Mouse (Mus musculus) megakaryocyte, embryonic 14.5 days (primary cell): ENCODE results near the gene Dgki. TPM values are rescaled to one million over a fixed set of nuclear protein-coding genes. Genes with fewer than 3 reads are reported as not detected.

Experiments used
- H3K27me3 ChIP-seq: replicated peaks from 2 replicates; pipeline ENCODE3; 2012; ENCODE audit warnings: inconsistent platforms
- H3K36me3 ChIP-seq: replicated peaks from 2 replicates; pipeline ENCODE3; 2012; ENCODE audit warnings: low read length, inconsistent platforms, mixed read lengths
- H3K4me1 ChIP-seq: 2 replicates; pipeline ENCODE4 v1.6.1; 2012; ENCODE audit warnings: inconsistent platforms
- H3K4me3 ChIP-seq: replicated peaks from 2 replicates; pipeline ENCODE3; 2012; ENCODE audit warnings: moderate library complexity, mild to moderate bottlenecking, inconsistent platforms
- H3K9me3 ChIP-seq: 2 replicates; pipeline ENCODE4 v1.6.1; 2012; ENCODE audit warnings: inconsistent platforms
- FLI1 ChIP-seq: IDR thresholded peaks from 2 replicates; pipeline ENCODE4 v1.6.1; 2012; ENCODE audit warnings: low read length, inconsistent platforms, mixed read lengths
- GATA1 ChIP-seq: IDR thresholded peaks from 3 replicates; pipeline ENCODE4 v1.6.1; 2012; ENCODE audit warnings: mixed read lengths, low read length, inconsistent platforms, borderline replicate concordance
- polyA plus RNA-seq: library from polyadenylated mRNA; stranded (reverse); fragments of >175 nt; gene quantifications from 2 replicates; pipeline ENCODE4 v1.2.3, GENCODE M21; 2012; ENCODE audit warnings: low replicate concordance; ENCODE audit not compliant: insufficient read depth

Gene Dgki
- polyA plus RNA-seq, result 0.02 TPM in 1 of 2 replicates, not detected in the other

GRCm38 (mm10) chr6:37299562-37300390 is at the start of gene Dgki:
TSS of gene Dgki (minus strand) at chr6:37300184.
- peaks cover 5% of the 10 kb centered on the region for H3K9me3 ChIP-seq
- H3K4me3 ChIP-seq, result peak within 1 kb of the TSS; percentile 88
- no peaks in the 10 kb centered on the region for H3K36me3 ChIP-seq
- TF ChIP-seq GATA1 (no peak), FLI1 (no peak)
- peaks cover 22% of the 10 kb centered on the region for H3K4me1 ChIP-seq
- H3K27me3 ChIP-seq, result peaks cover 63% of the 10 kb centered on the region

GRCm38 (mm10) chr6:37347606-37348005 is 47.6 kb upstream of the Dgki start:
- Histone ChIP-seq H3K9me3 (no peaks in the 10 kb centered on the region), H3K27me3 (no peaks in the 10 kb centered on the region), H3K4me3 (no peak overlapping the region), H3K4me1 (peaks cover 5% of the 10 kb centered on the region), H3K36me3 (peaks cover 44% of the 10 kb centered on the region)
- TF ChIP-seq GATA1 (no peak), FLI1 (no peak)

GRCm38 (mm10) chr6:37338055-37338454 is 38.1 kb upstream of the Dgki start:
- Histone ChIP-seq H3K36me3 (peaks cover 50% of the 10 kb centered on the region), H3K27me3 (no peaks in the 10 kb centered on the region), H3K4me1 (no peaks in the 10 kb centered on the region), H3K4me3 (no peak overlapping the region), H3K9me3 (no peaks in the 10 kb centered on the region)
- TF ChIP-seq GATA1 (no peak), FLI1 (no peak)

GRCm38 (mm10) chr6:37336831-37337260 is 36.9 kb upstream of the Dgki start:
- Histone ChIP-seq H3K4me1 (no peaks in the 10 kb centered on the region), H3K27me3 (no peaks in the 10 kb centered on the region), H3K36me3 (peaks cover 62% of the 10 kb centered on the region), H3K4me3 (no peak overlapping the region), H3K9me3 (peaks cover 4% of the 10 kb centered on the region; the same call in 1 of the 2 replicates)
- TF ChIP-seq GATA1, result no peak
- TF ChIP-seq FLI1, result no peak

GRCm38 (mm10) chr6:37336381-37336780 is 36.4 kb upstream of the Dgki start:
- no peaks in the 10 kb centered on the region for H3K4me1 ChIP-seq
- H3K36me3 ChIP-seq, result peaks cover 67% of the 10 kb centered on the region
- no peak for TF ChIP-seq GATA1
- H3K4me3 ChIP-seq, result no peak overlapping the region
- H3K27me3 ChIP-seq, result no peaks in the 10 kb centered on the region
- peaks cover 4% of the 10 kb centered on the region; the same call in 1 of the 2 replicates for H3K9me3 ChIP-seq

GRCm38 (mm10) chr6:37332846-37333245 is 32.9 kb upstream of the Dgki start:
- Histone ChIP-seq H3K27me3 (no peaks in the 10 kb centered on the region), H3K36me3 (peaks cover 67% of the 10 kb centered on the region), H3K4me1 (peaks cover 2% of the 10 kb centered on the region; the same call in 1 of the 2 replicates), H3K4me3 (no peak overlapping the region), H3K9me3 (peaks cover 4% of the 10 kb centered on the region; the same call in 1 of the 2 replicates)
- no peak for TF ChIP-seq GATA1
- no peak for TF ChIP-seq FLI1

GRCm38 (mm10) chr6:37329901-37330864 is 30.2 kb upstream of the Dgki start:
- no peak overlapping the region for H3K4me3 ChIP-seq
- peaks cover 46% of the 10 kb centered on the region for H3K36me3 ChIP-seq
- TF ChIP-seq FLI1, result no peak
- H3K9me3 ChIP-seq, result peaks cover 4% of the 10 kb centered on the region; the same call in 1 of the 2 replicates
- peaks cover 2% of the 10 kb centered on the region; the same call in 1 of the 2 replicates for H3K4me1 ChIP-seq
- H3K27me3 ChIP-seq, result peaks cover under 1% of the 10 kb centered on the region

- H3K9me3 ChIP-seq, result peaks cover 4% of the 10 kb centered on the region; the same call in 1 of the 2 replicates
- H3K27me3 ChIP-seq, result peaks cover 2% of the 10 kb centered on the region
- H3K36me3 ChIP-seq, result peaks cover 38% of the 10 kb centered on the region
- TF ChIP-seq GATA1 (no peak), FLI1 (no peak)
- H3K4me3 ChIP-seq, result no peak overlapping the region
- H3K4me1 ChIP-seq, result peaks cover 2% of the 10 kb centered on the region; the same call in 1 of the 2 replicates
These were observed 29.4 kb upstream of the Dgki start for GRCm38 (mm10) chr6:37329376-37329775.

- TF ChIP-seq FLI1, result no peak
- no peak for TF ChIP-seq GATA1
- Histone ChIP-seq H3K36me3 (peaks cover 31% of the 10 kb centered on the region), H3K4me3 (no peak overlapping the region), H3K9me3 (peaks cover 4% of the 10 kb centered on the region; the same call in 1 of the 2 replicates), H3K4me1 (peaks cover 2% of the 10 kb centered on the region; the same call in 1 of the 2 replicates), H3K27me3 (peaks cover 2% of the 10 kb centered on the region)
These were observed 28.7 kb upstream of the Dgki start for GRCm38 (mm10) chr6:37328671-37329070.
